Mouse (Mus musculus) megakaryocyte, embryonic 14.5 days (primary cell): ENCODE data around the gene Rnase11. TPM values are rescaled to one million over a fixed set of nuclear protein-coding genes. Genes with fewer than 3 reads are reported as not detected.

Experiments
- H3K27me3 ChIP-seq: replicated peaks from 2 replicates; pipeline ENCODE3; 2012; ENCODE audit warnings: inconsistent platforms
- H3K36me3 ChIP-seq: replicated peaks from 2 replicates; pipeline ENCODE3; 2012; ENCODE audit warnings: low read length, inconsistent platforms, mixed read lengths
- H3K4me1 ChIP-seq: 2 replicates; pipeline ENCODE4 v1.6.1; 2012; ENCODE audit warnings: inconsistent platforms
- H3K4me3 ChIP-seq: replicated peaks from 2 replicates; pipeline ENCODE3; 2012; ENCODE audit warnings: moderate library complexity, mild to moderate bottlenecking, inconsistent platforms
- H3K9me3 ChIP-seq: 2 replicates; pipeline ENCODE4 v1.6.1; 2012; ENCODE audit warnings: inconsistent platforms
- FLI1 ChIP-seq: IDR thresholded peaks from 2 replicates; pipeline ENCODE4 v1.6.1; 2012; ENCODE audit warnings: low read length, inconsistent platforms, mixed read lengths
- GATA1 ChIP-seq: IDR thresholded peaks from 3 replicates; pipeline ENCODE4 v1.6.1; 2012; ENCODE audit warnings: mixed read lengths, low read length, inconsistent platforms, borderline replicate concordance
- polyA plus RNA-seq: library from polyadenylated mRNA; stranded (reverse); fragments of >175 nt; gene quantifications from 2 replicates; pipeline ENCODE4 v1.2.3, GENCODE M21; 2012; ENCODE audit warnings: low replicate concordance; ENCODE audit not compliant: insufficient read depth

The Rnase11 gene
- polyA plus RNA-seq, 1 experiment: not detected

- no peak for TF ChIP-seq FLI1
- TF ChIP-seq GATA1: no peak
- Histone ChIP-seq H3K27me3 (peaks cover 2% of the 10 kb centered on the region), H3K4me3 (no peak overlapping the region), H3K9me3 (no peaks in the 10 kb centered on the region), H3K4me1 (peaks cover 18% of the 10 kb centered on the region), H3K36me3 (no peaks in the 10 kb centered on the region)
These were observed 3.2 kb upstream of the Rnase11 start for GRCm38 (mm10) chr14:51053176-51053575.

DNA sequence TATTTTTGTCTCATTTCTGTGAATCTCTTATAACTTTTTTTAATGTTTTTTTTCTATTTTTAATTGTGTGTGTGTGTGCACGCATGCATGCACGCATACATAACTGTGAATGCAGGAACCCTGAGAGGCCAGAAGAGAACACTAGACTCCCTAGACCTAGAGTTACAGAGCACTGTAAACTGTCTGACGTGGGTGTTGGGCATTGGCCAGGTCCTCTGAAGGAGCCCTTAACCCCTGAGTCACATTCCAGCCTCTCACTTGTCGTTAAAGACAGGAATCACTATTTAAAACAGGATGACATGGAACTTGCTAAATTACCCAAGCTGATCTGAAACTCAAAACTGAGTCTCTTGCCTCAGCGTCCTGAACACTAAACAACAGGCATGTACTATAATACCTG, 2.0 kb upstream of the Rnase11 start:
- Histone ChIP-seq H3K9me3 (no peaks in the 10 kb centered on the region), H3K27me3 (peaks cover 2% of the 10 kb centered on the region), H3K36me3 (no peaks in the 10 kb centered on the region), H3K4me1 (peaks cover 13% of the 10 kb centered on the region), H3K4me3 (no peak overlapping the region)
- TF ChIP-seq FLI1 (no peak), GATA1 (no peak)

GRCm38 (mm10) chr14:51047846-51048245, 2.1 kb downstream of the Rnase11 start:
- H3K9me3 ChIP-seq: no peaks in the 10 kb centered on the region
- TF ChIP-seq FLI1 (no peak), GATA1 (no peak)
- no peaks in the 10 kb centered on the region for H3K36me3 ChIP-seq
- peaks cover 2% of the 10 kb centered on the region for H3K27me3 ChIP-seq
- H3K4me1 ChIP-seq: peaks cover 14% of the 10 kb centered on the region
- H3K4me3 ChIP-seq: no peak overlapping the region

GRCm38 (mm10) chr14:51041769-51042168, 8.2 kb downstream of the Rnase11 start, which contains the start of gene Rnase9:
Gene Rnase9 (minus strand): TSS chr14:51041869.
- TF ChIP-seq FLI1 (no peak), GATA1 (no peak)
- no peaks in the 10 kb centered on the region for H3K9me3 ChIP-seq
- H3K36me3 ChIP-seq: no peaks in the 10 kb centered on the region
- no peak within 1 kb of the TSS for H3K4me3 ChIP-seq
- no peaks in the 10 kb centered on the region for H3K27me3 ChIP-seq
- peaks cover 9% of the 10 kb centered on the region; the same call in 1 of the 2 replicates for H3K4me1 ChIP-seq

DNA sequence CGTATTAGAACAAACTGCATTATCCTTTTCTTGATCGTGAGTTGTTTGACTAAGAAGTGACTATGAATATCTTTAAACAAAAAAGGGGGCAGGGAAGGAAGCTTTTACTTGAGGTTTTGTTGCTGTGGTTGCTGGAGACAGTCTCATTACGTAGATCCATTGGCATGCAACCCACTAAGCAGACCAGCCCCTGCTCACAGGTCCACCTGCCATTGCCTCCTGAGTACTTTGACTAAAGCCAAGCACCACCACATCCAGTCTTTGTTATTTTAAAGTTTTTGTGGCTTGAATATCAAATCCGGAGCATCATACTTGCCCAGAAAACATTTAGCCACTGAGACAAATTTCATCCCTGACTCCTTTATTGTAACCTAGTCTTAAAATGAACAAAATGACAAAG, 13.7 kb downstream of the Rnase11 start:
- TF ChIP-seq GATA1 (no peak), FLI1 (no peak)
- H3K36me3 ChIP-seq: no peaks in the 10 kb centered on the region
- H3K27me3 ChIP-seq: no peaks in the 10 kb centered on the region
- 0 out of 2 replicates have a peak, but pooled peaks cover 3% of the 10 kb centered on the region for H3K9me3 ChIP-seq
- H3K4me3 ChIP-seq: no peak overlapping the region
- H3K4me1 ChIP-seq: peaks cover 10% of the 10 kb centered on the region; the same call in 1 of the 2 replicates

GRCm38 (mm10) chr14:51035206-51035605, 14.8 kb downstream of the Rnase11 start:
- Histone ChIP-seq H3K9me3 (0 out of 2 replicates have a peak, but pooled peaks cover 3% of the 10 kb centered on the region), H3K4me1 (peaks cover 10% of the 10 kb centered on the region; the same call in 1 of the 2 replicates), H3K27me3 (no peaks in the 10 kb centered on the region), H3K4me3 (no peak overlapping the region), H3K36me3 (no peaks in the 10 kb centered on the region)
- no peak for TF ChIP-seq FLI1
- TF ChIP-seq GATA1: no peak

GRCm38 (mm10) chr14:51027387-51028155, 22.4 kb downstream of the Rnase11 start:
- Histone ChIP-seq H3K36me3 (no peaks in the 10 kb centered on the region), H3K4me3 (no peak overlapping the region)

GRCm38 (mm10) chr14:51026391-51027133, 23.4 kb downstream of the Rnase11 start:
- no peak overlapping the region for H3K4me3 ChIP-seq
- H3K4me1 ChIP-seq: peaks cover 12% of the 10 kb centered on the region
- H3K9me3 ChIP-seq: no peaks in the 10 kb centered on the region
- no peak for TF ChIP-seq GATA1
- TF ChIP-seq FLI1: no peak
- no peaks in the 10 kb centered on the region for H3K36me3 ChIP-seq
- H3K27me3 ChIP-seq: no peaks in the 10 kb centered on the region

More at GRCm38 (mm10) chr14:51027387-51028155, 22.4 kb downstream of the Rnase11 start:
- no peaks in the 10 kb centered on the region for H3K27me3 ChIP-seq
- TF ChIP-seq FLI1 (no peak), GATA1 (no peak)
- peaks cover 15% of the 10 kb centered on the region for H3K4me1 ChIP-seq
- 0 out of 2 replicates have a peak, but pooled peaks cover 3% of the 10 kb centered on the region for H3K9me3 ChIP-seq

GRCm38 (mm10) chr14:51024820-51025219, 25.1 kb downstream of the Rnase11 start:
- H3K4me3 ChIP-seq: no peak overlapping the region
- H3K9me3 ChIP-seq: peaks cover 4% of the 10 kb centered on the region
- no peak for TF ChIP-seq FLI1
- TF ChIP-seq GATA1: no peak
- no peaks in the 10 kb centered on the region for H3K27me3 ChIP-seq
- H3K36me3 ChIP-seq: no peaks in the 10 kb centered on the region
- peaks cover 12% of the 10 kb centered on the region for H3K4me1 ChIP-seq

DNA sequence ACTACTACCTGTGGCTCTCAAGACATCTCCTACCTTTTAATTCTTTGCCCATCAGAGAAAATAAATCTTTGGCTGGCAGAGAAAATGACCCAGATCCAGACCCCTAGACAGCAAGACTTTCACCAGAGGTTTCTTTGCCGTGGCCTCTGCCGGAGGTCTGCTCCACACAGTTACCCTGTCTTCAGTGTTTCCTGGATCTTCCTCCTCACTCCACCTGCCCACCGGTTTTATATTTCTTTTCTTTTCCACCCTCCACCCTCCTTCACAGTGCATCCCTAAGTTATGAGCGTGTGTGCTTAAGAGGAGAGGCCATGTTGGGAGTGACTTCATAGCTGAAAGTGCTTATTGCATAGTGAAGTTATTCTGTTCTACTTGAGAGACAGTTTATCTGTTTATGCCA, 26.5 kb downstream of the Rnase11 start:
- Histone ChIP-seq H3K36me3 (no peaks in the 10 kb centered on the region), H3K9me3 (peaks cover 4% of the 10 kb centered on the region), H3K4me1 (peaks cover 12% of the 10 kb centered on the region), H3K27me3 (no peaks in the 10 kb centered on the region), H3K4me3 (no peak overlapping the region)
- TF ChIP-seq FLI1 (no peak), GATA1 (no peak)

- Histone ChIP-seq H3K4me1 (no peaks in the 10 kb centered on the region; the same call in 1 of the 2 replicates), H3K9me3 (peaks cover 6% of the 10 kb centered on the region), H3K27me3 (no peaks in the 10 kb centered on the region), H3K36me3 (no peaks in the 10 kb centered on the region), H3K4me3 (no peak overlapping the region)
- TF ChIP-seq GATA1 (no peak), FLI1 (no peak)
These were observed 32.7 kb downstream of the Rnase11 start for GRCm38 (mm10) chr14:51017256-51017655.
